Comparison of ENCODE assay signal across 8 mouse cellular contexts in genomic region chr9:102643486-102644101, GRCm38 (mm10). TPM values are rescaled to one million over a fixed set of nuclear protein-coding genes. Genes with fewer than 3 reads are reported as not detected.
A peak's percentile ranks its signal among the peaks of the same experiment; 100 is the strongest.
DNase-seq lines count a peak whose midpoint lies in the region; ATAC-seq and TF ChIP-seq lines count a peak whose summit lies in the region.

No protein-coding gene starts in this region.

- H3K27me3 ChIP-seq in Patski = no peaks in the 10 kb centered on the region
- H3K27me3 ChIP-seq in hindbrain, embryonic 14.5 days (ENCODE audit: control insufficient read depth, insufficient read depth, low read length) = no peaks in the 10 kb centered on the region

- POLR2A ChIA-PET in Patski (lab: Charles Lee) = interaction anchor here (0.8 to 13.2 kb wide), 2 partner anchors 70 to 81 kb away, joined by 3 to 274 read pairs; partner anchors contain the start of gene Amotl2

- peak; percentile 84 for ATAC-seq in Patski
- ATAC-seq in hindbrain, embryonic 14.5 days (ENCODE audit: low FRiP score) = peak; percentile 90

- no peak for TF ChIP-seq CTCF in Patski (IDR thresholded peaks at IDR 0.05)

- H3K9ac ChIP-seq in hindbrain, embryonic 14.5 days = no peak overlapping the region

- CTCF ChIA-PET in Patski (lab: Charles Lee) = interaction anchor here (1.0 to 1.2 kb wide), 3 partner anchors 73 to 141 kb away, joined by 3 to 4 read pairs (median 3); partner anchors contain the start of gene Amotl2

- H3K4me3 ChIP-seq in hindbrain, embryonic 14.5 days (replicated peaks; ENCODE audit: low read length) = no peak overlapping the region

- WGBS in hindbrain, embryonic 14.5 days = 7% methylated on average over 10 of the region's 10 CpGs

- in situ Hi-C loops in Patski (cut with MboI; ENCODE audit: low pct_unique_long_range_greater_than_20kb) = no loop called here

- DNase-seq in Patski (ENCODE audit: low read depth, low spot score) (peak; percentile 79), liver (peak; percentile 28)
- peak; percentile 35 for DNase-seq in brain, adult 2 months (ENCODE audit: low read depth, low spot score)
- peak; percentile 65 to 74 for DNase-seq in gastrocnemius, adult 8-10 months (ENCODE audit: low spot score in 2 of 2)
- DNase-seq in hindbrain, embryonic 14.5 days (ENCODE audit: low spot score) = peak; percentile 81
- DNase-seq in neural tube, embryonic 10.5 days (ENCODE audit: extremely low spot score, low spot score) = peak; percentile 81
- no peak for DNase-seq in thymus, postnatal 36 days
- no peak for DNase-seq in c-Kit-positive CD71-positive TER-119-positive erythroid progenitor cells, embryonic 14.5 days (ENCODE audit: low spot score)

- H3K4me2 ChIP-seq in hindbrain, embryonic 14.5 days (replicated peaks) = peak overlapping the region; percentile 33

- H3K4me1 ChIP-seq in hindbrain, embryonic 14.5 days (replicated peaks; ENCODE audit: control insufficient read depth, insufficient read depth, low read length) = peaks cover 20% of the 10 kb centered on the region

- H3K9me3 ChIP-seq in hindbrain, embryonic 14.5 days (ENCODE audit: control insufficient read depth, low read length) = no peaks in the 10 kb centered on the region

- H3K27ac ChIP-seq in hindbrain, embryonic 14.5 days = peak overlapping the region; percentile 29

- no peaks in the 10 kb centered on the region for H3K36me3 ChIP-seq in hindbrain, embryonic 14.5 days (replicated peaks; ENCODE audit: control insufficient read depth, insufficient read depth)

RNA-seq across cellular contexts. Expression of gene Cep63, which starts 17.3 kb away (rescaled TPM):
- 33.9 TPM for polyA plus RNA-seq in Patski (2021)
- total RNA-seq in gastrocnemius, adult 8-10 months (2022) = 10 to 100 TPM; 18.9 to 20.0 (median 19.0) TPM
- polyA plus RNA-seq in hindbrain, embryonic 14.5 days (2014; fragmentation: Nextera tagmentation; extraction: Ambion mirVana) = 31.3 and 35.7 TPM in 2 replicates

RNA-seq across cellular contexts. Expression of gene Anapc13, which starts 17.5 kb away (rescaled TPM):
- polyA plus RNA-seq in Patski (2021) = 113 TPM
- total RNA-seq in gastrocnemius, adult 8-10 months (2022) = 100 to 1,000 TPM; 232 to 263 (median 246) TPM
- 142 and 184 TPM in 2 replicates for polyA plus RNA-seq in hindbrain, embryonic 14.5 days (2014; fragmentation: Nextera tagmentation; extraction: Ambion mirVana)

Comparison
In these comparisons a context has a peak if more than half of its experiments do, and no peak if none do; other contexts are left out.
1. DNase-seq: peak in Patski (single experiment), brain, adult 2 months (single experiment), gastrocnemius, adult 8-10 months (2 of 2), hindbrain, embryonic 14.5 days (single experiment), liver (single experiment) and neural tube, embryonic 10.5 days (single experiment); none in thymus, postnatal 36 days (0 of 2) and c-Kit-positive CD71-positive TER-119-positive erythroid progenitor cells, embryonic 14.5 days (single experiment).